Mouse (Mus musculus): Measurements from ENCODE around the gene B130006D01Rik. TPM values are rescaled to one million over a fixed set of nuclear protein-coding genes. Genes with fewer than 3 reads are reported as not detected.
A peak's percentile ranks its signal among the peaks of the same experiment; 100 is the strongest.

Gene B130006D01Rik
- polyA plus RNA-seq, 1 experiment = 0.09 TPM

GRCm38 (mm10) chr11:95769208-95769607 lies 45.8 kb downstream of the B130006D01Rik start:
- no peak overlapping the region for H3K27ac ChIP-seq (ENCODE audit: control insufficient read depth, insufficient read depth, low read depth, low read length)
- no peaks in the 10 kb centered on the region for H3K27me3 ChIP-seq (ENCODE audit: control insufficient read depth, insufficient read depth, low read length)
- no peak for TF ChIP-seq CTCF (IDR thresholded peaks at IDR 0.05; ENCODE audit: control insufficient read depth, insufficient read depth, insufficient replicate concordance, low read depth, low read length)
- no peak for TF ChIP-seq POLR2A (IDR thresholded peaks at IDR 0.05; ENCODE audit: control insufficient read depth, low read depth, low read length)
- H3K4me3 ChIP-seq (ENCODE audit: control insufficient read depth, low read depth, low read length) = no peak overlapping the region
- no peaks in the 10 kb centered on the region for H3K36me3 ChIP-seq (ENCODE audit: control insufficient read depth, insufficient read depth, low read length)
- H3K4me1 ChIP-seq (ENCODE audit: control insufficient read depth, insufficient read depth, low read length) = no peaks in the 10 kb centered on the region; the same call in 1 of the 2 replicates

DNA sequence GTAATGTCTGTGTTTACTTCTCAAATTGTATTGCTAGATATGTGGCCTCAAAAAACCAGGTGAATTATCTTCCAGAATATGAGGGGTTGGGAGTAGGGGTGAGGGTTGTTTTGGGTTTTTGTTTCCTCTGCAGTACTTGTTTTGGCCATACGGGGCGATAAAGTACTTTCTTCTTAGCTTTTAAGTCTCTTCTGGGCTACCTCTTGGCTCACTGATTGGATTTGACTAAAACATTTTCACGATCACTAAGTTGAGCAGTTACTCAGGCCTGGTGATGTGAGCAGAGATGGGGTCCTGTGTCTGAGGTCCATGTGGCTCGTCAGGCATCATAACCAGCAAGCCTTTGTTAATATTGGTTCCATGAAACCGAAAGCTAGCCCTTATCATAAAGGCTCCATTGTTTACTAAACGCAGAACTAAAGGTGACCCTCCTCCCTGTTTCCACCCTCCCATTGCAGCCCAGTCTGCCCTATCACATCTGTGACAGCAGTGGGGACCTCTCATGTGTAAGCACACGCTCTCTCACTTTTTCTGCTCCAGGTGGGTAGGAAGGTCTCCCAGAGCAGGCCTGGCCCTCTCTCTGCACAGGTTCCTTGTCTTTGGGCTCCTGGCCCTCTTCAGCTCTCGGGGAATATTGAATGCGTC lies 47.5 kb downstream of the B130006D01Rik start:
- Histone ChIP-seq H3K4me1 (ENCODE audit: control insufficient read depth, insufficient read depth, low read length) (no peaks in the 10 kb centered on the region; the same call in 1 of the 2 replicates), H3K4me3 (ENCODE audit: control insufficient read depth, low read depth, low read length) (no peak overlapping the region), H3K27me3 (ENCODE audit: control insufficient read depth, insufficient read depth, low read length) (no peaks in the 10 kb centered on the region), H3K36me3 (ENCODE audit: control insufficient read depth, insufficient read depth, low read length) (no peaks in the 10 kb centered on the region), H3K27ac (ENCODE audit: control insufficient read depth, insufficient read depth, low read depth, low read length) (peak overlapping the region; percentile 23; the same call in 1 of the 2 replicates)
- TF ChIP-seq CTCF (IDR thresholded peaks at IDR 0.05; ENCODE audit: control insufficient read depth, insufficient read depth, insufficient replicate concordance, low read depth, low read length) = no peak
- no peak for TF ChIP-seq POLR2A (IDR thresholded peaks at IDR 0.05; ENCODE audit: control insufficient read depth, low read depth, low read length)

DNA sequence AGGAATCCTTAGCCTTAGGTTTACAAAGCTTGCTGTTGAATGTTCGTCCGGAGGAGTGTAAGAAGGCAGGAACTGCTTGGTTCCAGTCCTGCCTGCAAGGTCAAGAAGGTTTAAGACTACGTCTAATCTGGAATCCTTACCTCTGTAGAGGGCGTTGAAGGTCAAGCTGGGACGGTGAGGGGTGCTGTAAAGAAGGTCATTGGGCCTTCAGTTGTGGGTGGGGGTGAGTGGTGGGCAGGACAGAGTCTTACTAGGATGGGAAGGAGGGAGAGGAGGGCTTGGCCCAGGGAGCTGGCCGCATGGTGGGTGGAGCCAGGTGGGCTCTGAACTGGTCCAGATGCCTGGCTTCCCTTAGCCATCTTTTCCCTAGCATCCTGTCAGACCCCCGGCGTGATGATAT lies 48.3 kb downstream of the B130006D01Rik start:
- no peaks in the 10 kb centered on the region for H3K36me3 ChIP-seq (ENCODE audit: control insufficient read depth, insufficient read depth, low read length)
- no peak for TF ChIP-seq CTCF (IDR thresholded peaks at IDR 0.05; ENCODE audit: control insufficient read depth, insufficient read depth, insufficient replicate concordance, low read depth, low read length)
- no peak for TF ChIP-seq POLR2A (IDR thresholded peaks at IDR 0.05; ENCODE audit: control insufficient read depth, low read depth, low read length)
- H3K27ac ChIP-seq (ENCODE audit: control insufficient read depth, insufficient read depth, low read depth, low read length) = no peak overlapping the region

GRCm38 (mm10) chr11:95773264-95773663 lies 49.9 kb downstream of the B130006D01Rik start:
- no peaks in the 10 kb centered on the region; the same call in none of the 2 replicates for H3K4me1 ChIP-seq (ENCODE audit: control insufficient read depth, insufficient read depth, low read length)
- no peak overlapping the region; the same call in 1 of the 2 replicates for H3K27ac ChIP-seq (ENCODE audit: control insufficient read depth, insufficient read depth, low read depth, low read length)
- no peak overlapping the region for H3K4me3 ChIP-seq (ENCODE audit: control insufficient read depth, low read depth, low read length)
- H3K36me3 ChIP-seq (ENCODE audit: control insufficient read depth, insufficient read depth, low read length) = no peaks in the 10 kb centered on the region
- TF ChIP-seq CTCF (IDR thresholded peaks at IDR 0.05; ENCODE audit: control insufficient read depth, insufficient read depth, insufficient replicate concordance, low read depth, low read length) (no peak), POLR2A (IDR thresholded peaks at IDR 0.05; ENCODE audit: control insufficient read depth, low read depth, low read length) (no peak)
- no peaks in the 10 kb centered on the region for H3K27me3 ChIP-seq (ENCODE audit: control insufficient read depth, insufficient read depth, low read length)

More for the DNA sequence above, 48.3 kb downstream of the B130006D01Rik start:
- Histone ChIP-seq H3K4me1 (ENCODE audit: control insufficient read depth, insufficient read depth, low read length) (no peaks in the 10 kb centered on the region; the same call in 1 of the 2 replicates), H3K27me3 (ENCODE audit: control insufficient read depth, insufficient read depth, low read length) (no peaks in the 10 kb centered on the region), H3K4me3 (ENCODE audit: control insufficient read depth, low read depth, low read length) (no peak overlapping the region)

Other genes starting within 250 kb of the B130006D01Rik start
- gene Nxph3, start 209.0 kb upstream of the B130006D01Rik start, polyA plus RNA-seq (2012; rRNA removed) = 1.9 and 2.0 TPM in 2 replicates
- gene Ngfr, start 135.9 kb upstream of the B130006D01Rik start, polyA plus RNA-seq (2012; rRNA removed) = 16.3 and 18.9 TPM in 2 replicates
- gene Phb, start 56.6 kb upstream of the B130006D01Rik start, polyA plus RNA-seq (2012; rRNA removed) = 19.3 and 21.5 TPM in 2 replicates
- gene Zfp652, start 10.9 kb upstream of the B130006D01Rik start, polyA plus RNA-seq (2012; rRNA removed) = 11.2 and 11.8 TPM in 2 replicates
- gene Phospho1, start 100.9 kb downstream of the B130006D01Rik start, polyA plus RNA-seq (2012; rRNA removed) = 371 and 441 TPM in 2 replicates
- gene Gngt2, start 113.6 kb downstream of the B130006D01Rik start, polyA plus RNA-seq (2012; rRNA removed) = 0.41 and 0.49 TPM in 2 replicates
- gene Abi3, start 118.9 kb downstream of the B130006D01Rik start, polyA plus RNA-seq (2012; rRNA removed) = 0.58 and 0.93 TPM in 2 replicates
- gene B4galnt2, start 191.3 kb downstream of the B130006D01Rik start, polyA plus RNA-seq (2012; rRNA removed) = 0.35 and 0.77 TPM in 2 replicates